Mouse (Mus musculus) thymus, adult 2 months (tissue): ENCODE results near the gene Col18a1. TPM values are rescaled to one million over a fixed set of nuclear protein-coding genes. Genes with fewer than 3 reads are reported as not detected.

Experiments
- DNase-seq: peaks from one replicate; pipeline ENCODE4 v3.0.0; 2021
- H3K27ac ChIP-seq: fragments of 200-500 bp; 2 replicates; pipeline ENCODE4 v1.5.1; 2012; ENCODE audit warnings: low read length, control low read depth; ENCODE audit not compliant: control insufficient read depth, insufficient read depth
- H3K27me3 ChIP-seq: fragments of 200-500 bp; 2 replicates; pipeline ENCODE4 v1.6.1; 2012; ENCODE audit warnings: mild to moderate bottlenecking, low read length, moderate library complexity, mixed read lengths; ENCODE audit not compliant: control insufficient read depth, insufficient read depth
- H3K36me3 ChIP-seq: fragments of 200-500 bp; 2 replicates; pipeline ENCODE4 v1.6.1; 2012; ENCODE audit warnings: mild to moderate bottlenecking, low read length, moderate library complexity; ENCODE audit not compliant: control insufficient read depth, insufficient read depth
- H3K4me1 ChIP-seq: fragments of 200-500 bp; replicated peaks from 2 replicates; pipeline ENCODE4 v1.6.1; 2012; ENCODE audit warnings: low read length; ENCODE audit not compliant: control insufficient read depth, insufficient read depth
- H3K4me3 ChIP-seq: fragments of 200-500 bp; 2 replicates; pipeline ENCODE4 v1.5.1; 2012; ENCODE audit warnings: mild to moderate bottlenecking, low read length, control low read depth, moderate library complexity; ENCODE audit not compliant: control insufficient read depth, insufficient read depth
- CTCF ChIP-seq: fragments of 200-500 bp; IDR thresholded peaks from 2 replicates; pipeline ENCODE4 v1.5.1; 2012; ENCODE audit warnings: mild to moderate bottlenecking, control low read depth, low read length, moderate library complexity, borderline replicate concordance; ENCODE audit not compliant: control insufficient read depth, poor library complexity, insufficient read depth; ENCODE audit errors: extremely low read depth
- POLR2A ChIP-seq: fragments of 200-500 bp; IDR thresholded peaks from 2 replicates; pipeline ENCODE4 v1.6.1; 2012; ENCODE audit warnings: mild to moderate bottlenecking, low read length, control low read depth, moderate library complexity; ENCODE audit not compliant: control insufficient read depth, poor library complexity, insufficient read depth; ENCODE audit errors: extremely low read depth
- WGBS: fragments of 180-500 bp; shearing (Covaris S2); methylation state at CpG from one replicate; pipeline ENCODE4 v1.1.7; 2018; 5-methylcytosine and 5-hydroxymethylcytosine counted together
- polyA plus RNA-seq: library from polyadenylated mRNA; depleted of rRNA; stranded (reverse); fragments of >200 nt; gene quantifications from 2 replicates; pipeline ENCODE4 v1.2.3, GENCODE M21; 2012

Col18a1 gene
- polyA plus RNA-seq, 1 experiment: 20.7 TPM

- DNase-seq: no peak
- H3K4me3 ChIP-seq: no peak overlapping the region
- no peaks in the 10 kb centered on the region for H3K27me3 ChIP-seq
- H3K27ac ChIP-seq: no peak overlapping the region
- no peaks in the 10 kb centered on the region for H3K4me1 ChIP-seq
- TF ChIP-seq POLR2A: no peak
- no peak for TF ChIP-seq CTCF
- no peaks in the 10 kb centered on the region for H3K36me3 ChIP-seq
- WGBS: 84% methylated on average over 5 of the region's 5 CpGs
Observed at GRCm38 (mm10) chr10:77090063-77090462, 76.3 kb downstream of the Col18a1 start.

GRCm38 (mm10) chr10:77089336-77089735 lies 77.0 kb downstream of the Col18a1 start:
- no peak for TF ChIP-seq CTCF
- no peak for TF ChIP-seq POLR2A
- DNase-seq: no peak
- Histone ChIP-seq H3K36me3 (no peaks in the 10 kb centered on the region), H3K4me3 (no peak overlapping the region), H3K27me3 (no peaks in the 10 kb centered on the region), H3K4me1 (no peaks in the 10 kb centered on the region), H3K27ac (no peak overlapping the region; the same call in 1 of the 2 replicates)
- 85% methylated on average over 8 of the region's 8 CpGs for WGBS

GRCm38 (mm10) chr10:77084568-77084967 lies 81.8 kb downstream of the Col18a1 start:
- H3K4me1 ChIP-seq: no peaks in the 10 kb centered on the region
- H3K36me3 ChIP-seq: no peaks in the 10 kb centered on the region
- no peak overlapping the region for H3K4me3 ChIP-seq
- WGBS: 58% methylated on average over 1 of the region's 1 CpGs
- H3K27ac ChIP-seq: no peak overlapping the region
- no peaks in the 10 kb centered on the region for H3K27me3 ChIP-seq
- DNase-seq: no peak
- TF ChIP-seq POLR2A: no peak
- no peak for TF ChIP-seq CTCF

GRCm38 (mm10) chr10:77082921-77083320 lies 83.4 kb downstream of the Col18a1 start:
- H3K27ac ChIP-seq: no peak overlapping the region
- H3K4me3 ChIP-seq: no peak overlapping the region
- H3K4me1 ChIP-seq: no peaks in the 10 kb centered on the region
- no peak for DNase-seq
- 84% methylated on average over 5 of the region's 5 CpGs for WGBS
- H3K36me3 ChIP-seq: no peaks in the 10 kb centered on the region
- no peaks in the 10 kb centered on the region for H3K27me3 ChIP-seq
- TF ChIP-seq POLR2A (no peak), CTCF (no peak)

- H3K4me3 ChIP-seq: no peak overlapping the region
- no peaks in the 10 kb centered on the region for H3K4me1 ChIP-seq
- DNase-seq: peak; percentile 72
- H3K27ac ChIP-seq: no peak overlapping the region
- H3K36me3 ChIP-seq: no peaks in the 10 kb centered on the region
- H3K27me3 ChIP-seq: no peaks in the 10 kb centered on the region
- 9% methylated on average over 3 of the region's 3 CpGs for WGBS
- TF ChIP-seq CTCF (peak; percentile 82; the same call in 1 of the 2 replicates), POLR2A (no peak)
Observed at GRCm38 (mm10) chr10:77082453-77082852, 83.9 kb downstream of the Col18a1 start.

GRCm38 (mm10) chr10:77078961-77079360 lies 87.4 kb downstream of the Col18a1 start:
- no peak for TF ChIP-seq POLR2A
- no peak for TF ChIP-seq CTCF
- WGBS: 91% methylated on average over 8 of the region's 8 CpGs
- DNase-seq: no peak
- no peaks in the 10 kb centered on the region for H3K27me3 ChIP-seq
- no peak overlapping the region for H3K4me3 ChIP-seq
- no peaks in the 10 kb centered on the region for H3K4me1 ChIP-seq
- H3K36me3 ChIP-seq: no peaks in the 10 kb centered on the region
- no peak overlapping the region for H3K27ac ChIP-seq

- H3K4me1 ChIP-seq: no peaks in the 10 kb centered on the region
- H3K27ac ChIP-seq: no peak overlapping the region
- 91% methylated on average over 4 of the region's 4 CpGs for WGBS
- no peak for TF ChIP-seq POLR2A
- no peak for TF ChIP-seq CTCF
- H3K36me3 ChIP-seq: no peaks in the 10 kb centered on the region
- no peak overlapping the region for H3K4me3 ChIP-seq
- H3K27me3 ChIP-seq: no peaks in the 10 kb centered on the region
- DNase-seq: no peak
Observed at GRCm38 (mm10) chr10:77078456-77078855, 87.9 kb downstream of the Col18a1 start.
